Mouse (Mus musculus): Measurements from ENCODE around the gene Pisd. TPM values are rescaled to one million over a fixed set of nuclear protein-coding genes. Genes with fewer than 3 reads are reported as not detected.
"Not testable (repeated sequence)": the region's sequence is repeated elsewhere in the genome, so short reads cannot be mapped to it uniquely, and the experiment has no call there.

Gene Pisd
- total RNA-seq, 4 experiments from 2014 or later: 71.1 to 84.8 (median 73.5) TPM

DNA sequence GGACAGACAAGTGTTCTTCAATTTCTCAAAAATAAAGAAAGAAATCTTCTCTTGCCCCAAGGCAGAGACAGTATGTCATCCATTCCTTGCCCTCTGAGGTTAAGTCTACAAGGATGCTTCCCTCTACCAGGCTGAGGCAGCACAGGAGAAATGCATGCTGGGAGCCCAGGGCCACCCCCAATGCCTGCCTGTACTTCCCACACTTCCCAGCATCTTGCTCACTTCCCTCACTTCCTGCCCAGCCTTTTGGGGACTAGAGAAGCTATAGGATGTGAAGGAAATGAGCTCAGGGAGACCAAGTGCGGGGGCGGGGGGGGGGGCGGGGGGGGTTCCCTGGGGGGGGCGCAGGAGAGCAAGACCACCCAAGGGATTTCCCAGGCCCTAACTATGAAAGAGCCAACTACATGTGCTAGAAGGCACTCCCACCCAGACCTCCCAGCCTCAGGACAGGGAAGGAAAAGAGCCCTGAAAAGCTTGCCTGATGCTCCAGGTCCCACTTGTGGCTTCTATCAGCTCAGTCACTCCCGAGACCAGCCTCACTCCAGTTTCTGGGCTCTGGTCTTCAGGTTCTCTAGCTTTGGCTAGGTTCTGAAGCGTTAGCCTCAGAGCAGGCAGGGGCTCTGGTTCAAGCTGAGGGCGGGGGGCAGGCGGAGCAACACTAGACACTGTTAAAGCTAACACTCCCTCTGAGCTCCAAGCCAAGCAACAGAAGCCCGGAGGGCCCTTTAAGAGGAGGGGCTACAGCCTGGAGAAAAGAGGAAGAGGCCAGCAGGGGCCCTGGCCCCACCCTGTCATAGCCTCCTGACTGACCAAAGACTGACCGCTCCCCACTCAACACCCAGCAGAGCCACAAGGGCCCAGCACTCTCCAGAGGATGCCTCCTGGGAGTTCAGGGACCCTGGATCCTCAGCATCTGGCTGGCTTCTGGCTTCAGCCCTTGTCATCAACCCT, 39.5 kb downstream of the Pisd start:
- peak; percentile 82 for DNase-seq

DNA sequence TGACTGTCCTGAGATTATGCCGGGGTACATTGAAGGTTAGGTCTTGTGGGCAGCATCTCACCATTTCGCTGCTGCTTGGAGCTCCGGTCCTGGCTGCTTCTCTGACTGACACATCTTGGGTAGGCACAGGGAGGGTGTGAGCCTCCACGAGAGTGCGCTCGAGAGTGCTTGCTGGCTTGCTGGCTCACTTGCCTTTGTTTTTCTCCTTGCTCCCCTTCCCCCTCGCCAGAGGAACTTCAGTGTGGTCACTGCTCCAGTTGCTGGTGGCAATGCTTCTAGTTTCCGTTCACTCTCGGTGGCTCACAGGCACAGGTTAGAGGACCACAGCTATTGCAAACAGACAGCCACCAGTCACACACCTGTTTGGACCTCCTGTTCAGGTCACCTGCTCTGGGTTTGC, 43.3 kb downstream of the Pisd start:
- no peak for DNase-seq

DNA sequence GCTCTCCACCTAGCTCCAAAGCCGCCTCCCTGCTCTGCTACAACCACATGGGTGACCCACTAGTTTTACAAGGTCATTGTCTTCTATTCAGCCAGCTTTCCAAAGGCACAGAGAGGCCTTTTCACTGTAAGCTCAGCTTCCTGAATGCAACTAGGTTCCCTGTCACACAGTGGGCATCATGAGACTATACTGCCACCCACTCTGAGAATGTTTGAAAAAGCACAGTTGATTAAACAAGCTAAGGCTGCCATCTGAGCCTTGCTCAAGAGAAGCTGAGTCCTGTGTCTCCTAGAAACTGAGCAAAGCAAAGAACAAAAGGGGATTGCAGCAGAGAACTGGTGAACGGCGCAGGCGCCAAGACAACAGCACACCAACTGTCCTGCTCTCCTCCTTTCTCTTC, 44.1 kb downstream of the Pisd start:
- DNase-seq: not testable (repeated sequence)

DNA sequence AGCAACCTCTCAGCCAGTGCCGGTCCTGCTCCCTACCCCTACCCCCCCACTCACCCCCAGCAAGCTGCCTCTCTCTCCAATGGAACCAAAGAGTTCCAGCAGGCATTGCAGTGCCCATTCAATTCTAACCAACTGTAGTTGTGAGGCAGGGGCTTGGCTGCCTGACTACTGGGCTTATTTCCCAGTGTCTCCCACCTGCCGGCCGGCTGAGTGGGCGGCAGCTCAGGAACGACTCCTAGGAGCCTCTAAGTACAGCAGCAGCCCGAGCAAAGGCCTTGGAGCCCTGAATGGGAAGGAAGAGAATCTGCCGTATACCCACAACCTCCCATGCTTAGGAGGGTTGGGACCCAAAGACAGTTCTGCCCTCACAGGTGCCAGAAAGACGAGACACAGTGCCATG, 44.6 kb downstream of the Pisd start:
- DNase-seq: not testable (repeated sequence)

GRCm38 (mm10) chr5:32740138-32740537, 45.3 kb downstream of the Pisd start:
- no peak for DNase-seq

DNA sequence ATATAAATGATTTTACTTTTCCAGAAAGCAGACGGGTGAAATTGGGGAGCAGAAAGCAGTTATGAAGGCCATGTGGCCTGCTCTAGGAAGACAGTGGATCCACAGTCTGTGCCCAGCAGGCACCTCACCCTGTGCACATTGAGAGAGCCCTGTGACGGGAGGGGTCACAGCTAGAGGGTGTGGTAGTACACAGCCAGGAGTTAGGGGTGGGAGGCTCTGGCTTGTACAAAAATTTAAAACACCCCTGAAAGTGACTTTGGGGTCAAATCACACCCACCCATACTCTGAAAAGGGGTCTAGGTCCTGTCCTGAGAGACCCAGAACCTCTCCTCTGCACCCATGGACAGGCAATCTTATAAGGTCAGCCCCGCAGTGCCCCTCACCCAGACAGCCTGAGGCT, 48.7 kb downstream of the Pisd start:
- DNase-seq: not testable (repeated sequence)

DNA sequence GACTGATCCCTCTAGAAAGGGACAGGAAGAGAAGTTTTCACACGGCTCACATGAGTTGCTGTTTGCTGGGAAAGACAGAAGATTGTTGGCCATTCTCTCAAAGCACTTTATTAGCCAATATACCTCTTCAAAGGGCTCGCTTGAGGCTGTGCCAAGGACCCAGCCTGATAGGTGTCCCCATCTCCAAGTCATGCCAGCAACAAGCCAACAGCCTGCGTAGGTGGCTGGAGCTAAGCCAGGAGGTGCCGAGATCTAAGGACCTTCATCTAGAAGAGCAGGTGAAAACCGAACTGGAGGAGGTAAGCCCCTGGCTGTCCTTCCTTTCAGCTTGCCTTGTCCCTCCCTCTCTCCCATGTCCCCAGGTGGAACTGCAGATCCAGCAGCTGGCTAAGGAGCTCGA, 49.7 kb downstream of the Pisd start:
- no peak for DNase-seq

- not testable (repeated sequence) for DNase-seq
Measured at GRCm38 (mm10) chr5:32733892-32734291, 51.6 kb downstream of the Pisd start.

GRCm38 (mm10) chr5:32728851-32729250, 56.6 kb downstream of the Pisd start:
- no peak for DNase-seq

GRCm38 (mm10) chr5:32728300-32728699, 57.1 kb downstream of the Pisd start:
- no peak for DNase-seq

DNA sequence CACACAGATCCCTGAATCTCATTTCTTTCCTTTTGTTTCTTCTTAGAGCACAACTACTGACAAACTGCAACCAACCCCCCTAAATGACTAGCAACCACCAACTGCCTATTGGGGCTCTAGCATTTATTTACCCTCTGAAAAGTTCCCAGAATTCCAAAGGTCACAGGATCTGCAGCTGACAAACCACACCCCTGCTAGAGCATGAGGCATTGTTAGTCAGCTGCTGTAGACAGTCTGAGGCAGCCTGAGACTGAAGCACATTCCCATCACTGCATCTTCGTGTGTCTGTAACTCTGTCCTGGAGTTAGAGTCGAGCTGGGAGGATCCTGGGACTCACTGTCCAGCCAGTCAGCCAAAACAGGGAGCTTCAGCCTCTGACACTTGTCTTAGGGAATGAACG, 60.0 kb downstream of the Pisd start:
- DNase-seq: not testable (repeated sequence)

GRCm38 (mm10) chr5:32723981-32724380, 61.5 kb downstream of the Pisd start:
- no peak for DNase-seq

DNA sequence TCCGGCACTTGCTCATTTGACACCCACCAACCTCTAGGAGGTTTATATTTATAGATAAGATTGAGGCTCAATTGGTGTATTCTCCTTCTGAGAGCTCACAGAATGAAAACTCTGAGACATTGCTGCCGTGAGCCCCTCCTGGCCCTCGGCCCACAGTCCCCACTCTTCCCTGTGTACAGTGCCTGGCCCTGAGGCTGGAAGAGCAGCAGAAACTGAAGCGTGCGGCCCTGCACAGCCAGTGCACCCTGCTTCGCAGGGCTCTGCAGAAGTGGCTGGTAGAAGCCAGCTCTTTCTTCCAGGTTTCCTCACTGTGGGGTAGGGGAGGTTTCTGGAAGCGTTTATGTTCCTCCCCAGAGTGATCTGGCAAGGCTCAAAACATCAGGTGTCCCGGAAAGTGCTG, 62.7 kb downstream of the Pisd start:
- DNase-seq: not testable (repeated sequence)

DNA sequence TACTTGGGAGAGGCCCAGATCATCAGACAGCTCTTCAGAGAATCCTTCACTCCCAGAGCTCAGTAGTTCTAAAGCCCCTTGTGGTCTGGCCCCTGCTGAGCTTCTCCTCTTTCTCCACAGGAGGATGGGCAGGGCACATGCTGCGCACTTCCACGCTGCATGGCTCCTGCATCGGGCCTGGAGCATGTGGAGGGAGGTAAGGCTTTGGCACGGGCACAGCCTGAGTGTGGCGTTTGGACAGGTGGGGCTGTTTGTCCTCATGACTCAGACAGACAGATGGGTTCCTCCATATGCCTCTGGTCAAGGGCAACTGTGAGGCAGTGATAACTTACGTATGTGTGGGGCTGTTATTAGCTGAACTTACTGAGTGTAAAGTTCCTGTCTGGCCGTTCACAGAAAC, 63.2 kb downstream of the Pisd start:
- no peak for DNase-seq

DNA sequence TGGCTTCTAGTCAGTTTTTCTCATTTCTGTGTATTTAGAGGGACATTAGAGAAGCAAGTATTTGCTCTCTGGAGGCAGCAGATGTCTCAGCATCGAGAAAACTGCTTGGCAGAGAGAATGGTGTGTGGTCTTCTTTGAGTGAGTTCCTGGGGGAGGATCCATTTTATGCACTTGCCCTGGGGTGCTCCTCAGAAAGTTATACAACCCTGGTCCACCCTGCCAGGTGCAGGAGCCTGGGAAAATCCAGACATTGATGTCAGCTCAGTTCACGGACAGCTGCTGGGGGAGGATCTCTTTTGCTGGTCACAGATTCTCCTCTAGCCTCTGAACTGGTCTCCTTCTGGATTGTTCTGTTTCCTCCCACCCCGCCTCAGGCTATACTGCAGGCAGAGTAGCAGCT, 64.1 kb downstream of the Pisd start:
- DNase-seq: no peak

DNA sequence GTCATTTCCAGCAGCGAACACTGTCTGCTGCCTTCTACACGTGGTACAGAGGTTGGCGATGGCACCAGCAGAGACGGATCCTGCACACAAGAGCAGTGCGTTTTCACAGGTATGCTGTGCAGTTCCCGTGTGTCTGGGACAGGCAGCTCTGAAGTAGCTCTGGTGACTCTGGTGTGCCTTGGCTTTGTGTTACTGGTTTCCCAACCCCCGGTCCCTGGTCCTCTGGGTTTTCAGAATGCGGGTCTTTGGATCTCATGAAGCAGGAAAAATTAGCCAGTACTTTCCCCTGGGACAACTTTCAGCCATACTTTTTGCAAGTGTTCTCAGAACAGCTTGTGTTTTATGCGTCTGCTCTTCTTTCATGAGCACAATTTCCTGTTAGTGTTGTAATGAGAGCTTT, 65.0 kb downstream of the Pisd start:
- no peak for DNase-seq

DNA sequence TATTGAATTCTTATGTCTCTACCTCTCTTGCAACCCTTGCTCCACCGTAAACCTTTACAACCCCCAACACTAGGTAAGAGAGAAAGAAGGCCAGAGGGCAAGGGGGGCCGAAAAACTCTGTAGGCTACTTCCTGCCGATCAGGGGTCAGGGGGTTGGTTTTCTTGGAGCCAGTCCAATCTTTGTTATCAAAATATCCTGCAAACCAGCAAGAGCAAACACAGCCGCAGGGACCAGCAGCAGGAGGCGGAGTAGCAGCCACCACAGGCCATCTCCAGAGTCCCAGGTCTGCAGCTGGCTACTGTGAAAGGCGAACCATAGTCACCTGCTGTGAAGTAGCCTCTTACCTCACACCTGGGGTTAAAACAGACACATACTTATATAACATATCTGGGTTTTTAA, 66.5 kb downstream of the Pisd start:
- DNase-seq: no peak

- DNase-seq: no peak
Measured at GRCm38 (mm10) chr5:32717726-32718125, 67.7 kb downstream of the Pisd start.

DNA sequence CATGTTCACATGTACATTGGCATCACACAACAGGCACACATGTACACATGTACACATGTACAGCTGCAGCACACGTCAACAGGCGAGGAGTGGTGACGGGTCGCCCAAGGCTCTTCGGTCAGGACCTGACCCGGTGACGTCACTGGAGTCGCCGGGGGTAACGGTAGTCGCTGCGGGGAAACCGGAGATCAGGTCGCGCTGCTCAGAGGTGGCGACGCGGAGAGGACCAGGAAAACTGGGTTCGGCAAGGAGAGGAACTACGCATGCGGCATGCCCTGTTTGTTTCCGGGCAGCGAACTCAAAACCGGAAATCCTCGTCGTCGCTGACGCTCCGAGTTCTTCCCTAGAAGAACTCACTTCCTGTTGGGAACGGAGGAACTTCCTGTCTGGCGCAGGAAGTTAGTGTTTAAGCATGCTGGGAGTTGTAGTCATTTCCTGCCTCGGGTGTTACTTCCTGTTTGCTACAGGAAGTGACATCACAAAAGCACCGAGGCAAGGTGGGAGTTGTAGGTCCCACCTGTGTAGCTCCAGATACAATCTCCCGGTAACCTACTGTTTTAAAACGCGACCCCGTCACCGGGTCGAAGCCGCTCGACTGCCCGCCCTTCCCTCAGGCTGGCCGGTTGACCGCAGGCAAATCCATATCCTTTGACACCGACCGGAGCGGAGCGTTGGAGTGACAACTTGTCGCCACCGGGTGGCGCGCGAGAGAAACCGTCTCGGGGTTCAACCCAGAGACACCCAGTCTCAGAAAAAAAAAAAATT, 71.6 kb downstream of the Pisd start:
- DNase-seq: peak; percentile 89

GRCm38 (mm10) chr5:32713042-32713702, 72.3 kb downstream of the Pisd start:
- no peak for DNase-seq

GRCm38 (mm10) chr5:32712221-32713041, 73.0 kb downstream of the Pisd start:
- no peak for DNase-seq

DNA sequence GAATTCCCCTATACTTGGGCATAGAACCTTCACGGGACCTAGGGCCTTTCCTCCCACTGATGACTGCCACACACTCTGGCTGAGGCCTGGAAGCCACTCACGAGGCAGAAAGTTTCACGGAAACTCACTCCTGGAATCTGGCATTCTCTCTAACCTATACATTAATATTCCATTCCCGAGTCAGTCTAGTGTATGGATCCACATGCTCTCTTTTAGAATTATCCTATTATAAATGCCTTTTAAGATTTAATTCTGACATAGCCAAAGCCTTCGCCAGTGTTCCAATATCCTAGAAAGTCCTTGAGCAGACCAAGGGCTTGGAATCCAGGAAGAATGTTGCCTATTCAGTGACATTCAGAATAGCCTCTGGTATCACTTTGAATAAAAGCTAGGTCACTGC, 74.0 kb downstream of the Pisd start:
- no peak for DNase-seq

All from adrenal gland, adult 8-10 months (tissue).